Comparison of ENCODE assay signal across 8 mouse cellular contexts in genomic region chr2:150748854-150749253, GRCm38 (mm10). TPM values are rescaled to one million over a fixed set of nuclear protein-coding genes. Genes with fewer than 3 reads are reported as not detected.
DNase-seq lines count a peak whose midpoint lies in the region; ATAC-seq and TF ChIP-seq lines count a peak whose summit lies in the region.

TSS of gene Entpd6 (plus strand) at chr2:150749042.

- H3K27ac ChIP-seq in heart, embryonic 12.5 days (ENCODE audit: poor library complexity, severe bottlenecking): peak within 1 kb of the TSS; percentile 65
- H3K27ac ChIP-seq in kidney, postnatal 0 days: peak within 1 kb of the TSS; percentile 62; the same call in 1 of the 2 replicates
- peak within 1 kb of the TSS; percentile 68; the same call in 1 of the 2 replicates for H3K27ac ChIP-seq in liver, embryonic 11.5 days (ENCODE audit: low read depth, low read length)
- peak within 1 kb of the TSS; percentile 84 for H3K27ac ChIP-seq in stomach, embryonic 14.5 days (ENCODE audit: low read length)

- H3K4me1 ChIP-seq in erythroblast, embryonic 14.5 days (ENCODE audit: control insufficient read depth): peaks cover 18% of the 10 kb centered on the region
- H3K4me1 ChIP-seq in heart, embryonic 12.5 days (replicated peaks): peaks cover 22% of the 10 kb centered on the region
- H3K4me1 ChIP-seq in kidney, postnatal 0 days (replicated peaks; ENCODE audit: insufficient read depth, low read length): 0 out of 2 replicates have a peak, but pooled peaks cover 4% of the 10 kb centered on the region
- no peaks in the 10 kb centered on the region; the same call in 1 of the 2 replicates for H3K4me1 ChIP-seq in liver, embryonic 11.5 days (replicated peaks; ENCODE audit: control insufficient read depth, insufficient read depth, low read length)
- peaks cover 5% of the 10 kb centered on the region; the same call in 1 of the 2 replicates for H3K4me1 ChIP-seq in stomach, embryonic 14.5 days (ENCODE audit: control insufficient read depth, insufficient read depth, low read length)

- TF ChIP-seq POLR2A in brain, embryonic 14.5 days (IDR thresholded peaks at IDR 0.05; ENCODE audit: borderline replicate concordance, extremely low read depth, insufficient read depth, insufficient read length, poor library complexity, severe bottlenecking): peak; percentile 48; the same call in 1 of the 2 replicates

- peak; percentile 98 for DNase-seq in brain, embryonic 14.5 days (ENCODE audit: low read depth)
- DNase-seq in kidney, postnatal 0 days (ENCODE audit: low spot score): peak; percentile 97
- peak; percentile 88 for DNase-seq in liver, embryonic 11.5 days (ENCODE audit: low spot score)
- DNase-seq in naive thymus-derived CD4-positive, alpha-beta T cell, adult 2 months (ENCODE audit: low read depth): peak; percentile 100

- H3K27me3 ChIP-seq in C2C12 (ENCODE audit: control insufficient read depth, insufficient read depth, insufficient read length): peaks cover 19% of the 10 kb centered on the region
- peaks cover 4% of the 10 kb centered on the region for H3K27me3 ChIP-seq in erythroblast, embryonic 14.5 days (ENCODE audit: control insufficient read depth)
- no peaks in the 10 kb centered on the region for H3K27me3 ChIP-seq in heart, embryonic 12.5 days (replicated peaks)
- no peaks in the 10 kb centered on the region for H3K27me3 ChIP-seq in kidney, postnatal 0 days (ENCODE audit: insufficient read depth, low read length)
- H3K27me3 ChIP-seq in liver, embryonic 11.5 days (replicated peaks; ENCODE audit: control insufficient read depth, insufficient read depth, low read length): no peaks in the 10 kb centered on the region; the same call in none of the 2 replicates
- no peaks in the 10 kb centered on the region for H3K27me3 ChIP-seq in stomach, embryonic 14.5 days (ENCODE audit: control insufficient read depth, insufficient read depth, low read length)

- H3K9me3 ChIP-seq in erythroblast, embryonic 14.5 days (ENCODE audit: control insufficient read depth, low read length): no peaks in the 10 kb centered on the region
- no peaks in the 10 kb centered on the region for H3K9me3 ChIP-seq in heart, embryonic 12.5 days (replicated peaks)
- no peaks in the 10 kb centered on the region for H3K9me3 ChIP-seq in kidney, postnatal 0 days (replicated peaks; ENCODE audit: low read length)
- H3K9me3 ChIP-seq in liver, embryonic 11.5 days (ENCODE audit: control insufficient read depth, low read length): no peaks in the 10 kb centered on the region
- H3K9me3 ChIP-seq in stomach, embryonic 14.5 days (ENCODE audit: control insufficient read depth, low read depth, low read length): no peaks in the 10 kb centered on the region

- H3K9ac ChIP-seq in heart, embryonic 12.5 days: peak within 1 kb of the TSS; percentile 85
- H3K9ac ChIP-seq in kidney, postnatal 0 days (ENCODE audit: low read depth, low read length): peak within 1 kb of the TSS; percentile 57
- peak within 1 kb of the TSS; percentile 83 for H3K9ac ChIP-seq in liver, embryonic 11.5 days (ENCODE audit: low read depth, low read length)
- H3K9ac ChIP-seq in stomach, embryonic 14.5 days (replicated peaks; ENCODE audit: low read depth, low read length): peak within 1 kb of the TSS; percentile 49

- peak within 1 kb of the TSS; percentile 88 for H3ac ChIP-seq in C2C12 (ENCODE audit: control insufficient read depth, insufficient read length, low read depth)

- H3K36me3 ChIP-seq in C2C12 (ENCODE audit: control insufficient read depth, insufficient read depth): no peaks in the 10 kb centered on the region
- peaks cover 9% of the 10 kb centered on the region for H3K36me3 ChIP-seq in erythroblast, embryonic 14.5 days (ENCODE audit: control insufficient read depth)
- peaks cover 8% of the 10 kb centered on the region for H3K36me3 ChIP-seq in heart, embryonic 12.5 days
- no peaks in the 10 kb centered on the region for H3K36me3 ChIP-seq in kidney, postnatal 0 days (ENCODE audit: insufficient read depth, low read length)
- H3K36me3 ChIP-seq in liver, embryonic 11.5 days (ENCODE audit: control insufficient read depth, insufficient read depth, low read length): no peaks in the 10 kb centered on the region
- H3K36me3 ChIP-seq in stomach, embryonic 14.5 days (ENCODE audit: control insufficient read depth, insufficient read depth, low read length): peaks cover 6% of the 10 kb centered on the region; the same call in 1 of the 2 replicates

- H3K79me2 ChIP-seq in C2C12 (ENCODE audit: control insufficient read depth, insufficient read depth): peaks cover 10% of the 10 kb centered on the region

- H3K79me3 ChIP-seq in C2C12 (ENCODE audit: low read depth): no peaks in the 10 kb centered on the region

- peak; percentile 95 for ATAC-seq in heart, embryonic 12.5 days (ENCODE audit: insufficient number of reproducible peaks, low FRiP score)
- peak; percentile 96 for ATAC-seq in kidney, postnatal 0 days (replicated peaks; ENCODE audit: low FRiP score, low read depth)
- ATAC-seq in liver, embryonic 11.5 days (replicated peaks; ENCODE audit: low FRiP score): peak; percentile 94
- peak; percentile 96 for ATAC-seq in stomach, embryonic 14.5 days (ENCODE audit: insufficient number of reproducible peaks, insufficient read depth, low FRiP score, low read depth)

- H3K4me2 ChIP-seq in heart, embryonic 12.5 days: peak within 1 kb of the TSS; percentile 98
- peak within 1 kb of the TSS; percentile 94 for H3K4me2 ChIP-seq in kidney, postnatal 0 days (ENCODE audit: low read length)
- H3K4me2 ChIP-seq in liver, embryonic 11.5 days: peak within 1 kb of the TSS; percentile 99
- peak within 1 kb of the TSS; percentile 92 for H3K4me2 ChIP-seq in stomach, embryonic 14.5 days (replicated peaks; ENCODE audit: low read depth, low read length)

- WGBS in heart, embryonic 12.5 days: under 1% methylated on average over 30 of the region's 30 CpGs
- WGBS in kidney, postnatal 0 days: 0% methylated on average over 30 of the region's 30 CpGs
- WGBS in liver, embryonic 11.5 days: 0% methylated on average over 30 of the region's 30 CpGs
- under 1% methylated on average over 30 of the region's 30 CpGs for WGBS in stomach, embryonic 14.5 days

- peak within 1 kb of the TSS; percentile 69 for H3K4me3 ChIP-seq in C2C12 (ENCODE audit: insufficient read depth, poor library complexity, severe bottlenecking)
- peak within 1 kb of the TSS; percentile 63 for H3K4me3 ChIP-seq in erythroblast, embryonic 14.5 days (replicated peaks)
- peak within 1 kb of the TSS; percentile 80 for H3K4me3 ChIP-seq in heart, embryonic 12.5 days
- peak within 1 kb of the TSS; percentile 54 for H3K4me3 ChIP-seq in kidney, postnatal 0 days (replicated peaks; ENCODE audit: low read depth, low read length)
- peak within 1 kb of the TSS; percentile 78 for H3K4me3 ChIP-seq in liver, embryonic 11.5 days (ENCODE audit: low read depth, low read length)
- H3K4me3 ChIP-seq in stomach, embryonic 14.5 days (ENCODE audit: low read depth, low read length): peak within 1 kb of the TSS; percentile 66

- TF ChIP-seq CTCF in C2C12 (IDR thresholded peaks at IDR 0.05; ENCODE audit: control insufficient read depth, insufficient read depth, insufficient read length): peak; percentile 55
- peak; percentile 90 for TF ChIP-seq CTCF in brain, embryonic 14.5 days (IDR thresholded peaks at IDR 0.05; ENCODE audit: borderline replicate concordance, extremely low read depth, insufficient read depth, insufficient read length)
- TF ChIP-seq CTCF in kidney, postnatal 0 days (IDR thresholded peaks at IDR 0.05; ENCODE audit: low read depth): peak; percentile 87

TF ChIP-seq in C2C12, 6 proteins besides CTCF, POLR2A, EP300 and RAD21:
- TF ChIP-seq MAX (IDR thresholded peaks at IDR 0.05) (peak; percentile 76), FOSL1 (IDR thresholded peaks at IDR 0.05; ENCODE audit: insufficient read depth, low read length, poor library complexity, severe bottlenecking) (no peak), MYOG (IDR thresholded peaks at IDR 0.05; ENCODE audit: control insufficient read depth, extremely low read depth, insufficient read length) (no peak)
TF ChIP-seq in C2C12: peak in this region for 1.

RNA-seq across cellular contexts. Expression of gene Entpd6, which starts in this region (rescaled TPM):
- polyA plus RNA-seq in C2C12 (2012; fragmentation: generic; extraction: Trizol): 10.3 TPM
- polyA plus RNA-seq in brain, embryonic 14.5 days (2012; rRNA removed): 52.0 and 52.8 TPM in 2 replicates
- 0.11 and 0.37 TPM in 2 replicates for polyA plus RNA-seq in erythroblast, embryonic 14.5 days (2012)
- polyA plus RNA-seq in heart, embryonic 12.5 days (2016; fragmentation: Nextera tagmentation; extraction: Ambion mirVana): 21.1 and 21.2 TPM in 2 replicates
- 16.3 and 18.3 TPM in 2 replicates for polyA plus RNA-seq in kidney, postnatal 0 days (2015; fragmentation: Nextera tagmentation; extraction: Ambion mirVana)
- 34.4 and 36.3 TPM in 2 replicates for polyA plus RNA-seq in liver, embryonic 11.5 days (2014; fragmentation: Nextera tagmentation; extraction: Ambion mirVana)
- 27.0 and 29.6 TPM in 2 replicates for polyA plus RNA-seq in stomach, embryonic 14.5 days (2014; fragmentation: Nextera tagmentation; extraction: Ambion mirVana)

Comparison
In these comparisons a context has a peak if more than half of its experiments do, and no peak if none do; other contexts are left out.
1. Peak in every context shown above with its lines: DNase-seq, ATAC-seq, H3K4me3 ChIP-seq and H3K27ac ChIP-seq.